Mouse (Mus musculus): ENCODE measurements around the gene Wdr46. TPM values are rescaled to one million over a fixed set of nuclear protein-coding genes. Genes with fewer than 3 reads are reported as not detected.
A peak's percentile ranks its signal among the peaks of the same experiment; 100 is the strongest.
"Not testable (repeated sequence)": the region's sequence is repeated elsewhere in the genome, so short reads cannot be mapped to it uniquely, and the experiment has no call there.

Gene Wdr46
- total RNA-seq (2014; fragmentation: Nextera tagmentation) = 75.2 and 76.4 TPM in 2 replicates
- 78.8 and 105 TPM in 2 replicates for total RNA-seq (2017)

- peak; percentile 84 for ATAC-seq (replicated peaks; ENCODE audit: low FRiP score, low TSS enrichment, poor library complexity, severe bottlenecking)
These were observed at the start of gene Wdr46, which contains the start of gene Pfdn6 for GRCm38 (mm10) chr17:33940206-33940805. Gene Wdr46, plus strand, starts transcription at chr17:33940660. Gene Pfdn6, minus strand, starts transcription at chr17:33940343.

DNA sequence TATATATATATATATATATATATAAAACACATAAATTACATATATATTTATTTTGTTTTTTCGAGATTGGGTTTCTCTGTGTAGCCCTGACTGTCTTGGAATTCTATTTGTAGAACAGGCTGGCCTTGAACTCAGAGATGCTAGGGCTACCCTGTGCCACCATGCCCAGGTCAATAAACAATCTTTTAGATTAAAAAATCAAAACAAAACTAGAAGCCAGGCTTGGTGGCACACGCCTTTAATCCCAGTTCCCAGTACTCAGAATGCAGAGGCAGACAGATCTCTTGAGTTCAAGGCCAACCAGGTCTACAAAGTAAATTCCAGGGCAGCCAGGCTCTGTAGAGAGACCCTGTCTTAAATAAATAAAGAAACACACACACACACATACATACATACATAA is 49.1 kb upstream of the Wdr46 start:
- ATAC-seq (replicated peaks; ENCODE audit: low FRiP score, low TSS enrichment, poor library complexity, severe bottlenecking) = no peak

DNA sequence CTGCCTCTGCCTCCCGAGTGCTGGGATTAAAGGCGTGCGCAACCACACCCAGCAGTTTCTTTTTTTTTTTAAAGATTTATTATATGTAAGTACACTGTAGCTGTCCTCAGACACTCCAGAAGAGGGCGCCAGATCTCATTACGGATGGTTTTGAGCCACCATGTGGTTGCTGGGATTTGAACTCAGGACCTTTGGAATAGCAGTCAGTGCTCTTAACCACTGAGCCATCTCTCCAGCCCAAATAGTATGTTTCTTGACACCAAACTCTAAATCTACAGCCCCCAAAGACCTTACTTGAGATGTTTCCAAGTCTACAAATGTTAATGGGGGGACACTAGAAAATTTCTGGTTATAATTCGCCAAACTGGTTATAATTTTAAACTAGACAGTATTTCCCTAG is 48.6 kb upstream of the Wdr46 start:
- not testable (repeated sequence) for ATAC-seq (replicated peaks; ENCODE audit: low FRiP score, low TSS enrichment, poor library complexity, severe bottlenecking)

DNA sequence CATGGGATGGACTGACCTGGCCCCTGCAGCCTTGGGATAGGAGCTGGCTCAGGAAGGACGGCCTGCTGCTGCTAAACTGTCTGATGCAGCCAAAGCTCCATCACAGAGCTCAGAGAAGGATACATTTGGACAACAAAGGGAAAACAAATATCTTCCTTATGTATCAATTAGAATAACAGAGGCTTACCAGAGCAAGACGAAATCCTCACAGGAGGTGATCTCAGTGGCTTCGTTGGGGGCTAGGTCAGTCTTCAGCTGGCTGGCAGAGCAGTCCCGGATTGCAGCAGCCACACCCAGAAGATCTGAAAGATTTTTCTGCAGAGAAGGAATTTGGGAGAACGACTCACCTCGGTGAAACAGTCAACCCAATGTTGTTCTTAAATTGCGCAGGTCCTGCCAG is 48.0 kb upstream of the Wdr46 start:
- ATAC-seq (replicated peaks; ENCODE audit: low FRiP score, low TSS enrichment, poor library complexity, severe bottlenecking) = no peak

DNA sequence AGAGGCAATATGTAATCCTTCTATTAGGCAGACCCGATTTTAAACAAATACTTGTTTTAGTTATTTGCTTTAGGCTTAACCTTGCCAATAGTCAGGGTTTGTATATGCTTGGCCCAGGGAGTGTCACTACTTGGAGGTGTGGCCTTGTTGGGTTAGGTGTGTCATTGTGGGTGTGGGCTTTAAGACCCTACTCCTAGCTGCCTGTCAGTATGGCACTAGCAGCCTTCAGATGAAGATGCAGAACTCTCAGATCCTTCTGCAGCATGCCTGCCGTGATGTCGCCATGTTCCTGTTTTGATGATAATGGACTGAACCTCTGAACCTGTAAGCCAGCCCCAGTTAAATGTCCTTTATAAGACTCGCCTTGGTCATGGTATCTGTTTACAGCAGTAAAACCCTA is 47.4 kb upstream of the Wdr46 start:
- ATAC-seq (replicated peaks; ENCODE audit: low FRiP score, low TSS enrichment, poor library complexity, severe bottlenecking) = not testable (repeated sequence)

DNA sequence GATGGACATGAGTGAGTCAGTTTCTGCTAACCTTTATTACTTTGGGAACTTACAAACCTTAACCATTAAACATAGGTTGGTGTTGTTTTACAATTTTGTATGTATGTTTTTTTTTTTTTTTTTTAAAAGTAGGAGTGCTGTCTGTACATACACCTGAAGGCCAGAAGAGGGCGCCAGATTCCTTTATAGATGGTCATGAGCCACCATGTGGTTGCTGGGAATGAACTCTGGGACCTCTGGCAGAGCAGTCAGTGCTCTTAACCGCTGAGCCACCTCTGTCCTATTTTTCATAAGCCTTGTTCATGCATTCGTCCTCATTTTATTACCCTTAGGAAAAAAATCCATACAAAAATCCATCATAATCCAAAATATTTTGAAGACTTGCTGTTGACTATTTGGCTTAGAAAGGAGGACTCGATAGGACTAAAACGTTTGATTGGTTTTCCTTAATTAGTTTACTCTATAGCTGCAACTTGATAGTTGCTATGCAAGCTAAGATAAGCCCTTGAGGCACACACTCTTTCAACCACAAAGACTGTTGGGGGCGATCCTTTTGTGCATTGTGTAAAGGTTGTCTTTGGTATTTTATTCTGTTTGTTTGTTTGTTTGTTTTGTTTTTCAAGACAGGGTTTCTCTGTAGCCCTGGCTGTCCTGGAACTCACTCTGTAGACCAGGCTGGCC is 43.2 kb upstream of the Wdr46 start:
- ATAC-seq (replicated peaks; ENCODE audit: low FRiP score, low TSS enrichment, poor library complexity, severe bottlenecking) = peak; percentile 61

GRCm38 (mm10) chr17:33898193-33898592 is 42.3 kb upstream of the Wdr46 start:
- not testable (repeated sequence) for ATAC-seq (replicated peaks; ENCODE audit: low FRiP score, low TSS enrichment, poor library complexity, severe bottlenecking)

DNA sequence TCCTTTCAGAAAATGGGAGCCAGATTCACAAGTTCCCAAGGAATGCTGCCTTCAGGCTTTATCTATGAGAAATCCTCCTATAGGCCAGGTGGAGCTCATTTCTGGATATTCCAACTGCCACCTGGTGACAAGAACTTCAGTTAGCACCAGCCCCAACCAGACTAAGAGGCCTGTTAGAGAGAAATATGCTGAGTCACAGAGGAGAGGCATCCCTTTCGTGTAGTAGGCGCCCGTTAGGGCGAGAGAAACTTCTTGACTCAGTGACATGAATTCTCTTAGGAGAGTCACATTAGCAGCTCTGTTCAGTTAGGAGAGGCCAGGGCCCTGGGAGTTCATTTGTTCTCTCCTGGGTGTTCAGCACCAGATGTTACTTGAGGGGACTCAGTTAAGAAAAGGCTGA is 40.8 kb upstream of the Wdr46 start:
- ATAC-seq (replicated peaks; ENCODE audit: low FRiP score, low TSS enrichment, poor library complexity, severe bottlenecking) = peak; percentile 68

DNA sequence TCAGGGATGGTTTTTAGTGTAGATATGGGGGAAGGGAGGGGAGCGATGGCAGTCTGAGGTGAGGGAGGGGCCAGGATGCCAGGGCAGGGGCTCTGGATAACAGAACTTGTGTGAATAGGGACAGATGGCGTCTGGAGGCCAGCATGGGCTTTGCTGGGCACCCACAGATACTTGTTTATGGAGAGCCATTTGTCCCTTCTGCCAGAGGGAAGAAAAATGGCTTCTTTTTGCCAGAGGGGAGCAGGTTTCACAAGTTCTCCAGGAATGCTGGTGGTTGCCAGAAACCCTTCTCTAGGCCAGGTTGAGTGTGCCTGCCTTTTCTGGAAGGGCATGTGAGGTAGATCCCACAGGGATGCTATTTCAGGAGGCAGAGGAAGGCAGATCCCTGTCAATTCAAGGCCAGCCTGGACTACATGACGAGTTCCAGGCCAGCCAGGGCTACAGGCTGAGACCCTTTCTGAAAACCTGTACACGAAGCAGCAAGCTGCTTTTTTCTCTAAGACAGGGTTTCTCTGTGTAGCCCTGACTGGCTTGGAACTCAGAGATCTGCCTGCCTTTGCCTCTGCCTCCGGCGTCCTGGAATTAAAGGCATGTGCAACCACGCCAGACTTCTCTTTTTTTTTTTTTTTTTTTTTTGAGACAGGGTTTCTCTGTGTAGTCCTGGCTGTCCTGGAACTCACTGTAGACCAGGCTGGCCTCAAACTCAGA is 40.0 kb upstream of the Wdr46 start:
- no peak for ATAC-seq (replicated peaks; ENCODE audit: low FRiP score, low TSS enrichment, poor library complexity, severe bottlenecking)

DNA sequence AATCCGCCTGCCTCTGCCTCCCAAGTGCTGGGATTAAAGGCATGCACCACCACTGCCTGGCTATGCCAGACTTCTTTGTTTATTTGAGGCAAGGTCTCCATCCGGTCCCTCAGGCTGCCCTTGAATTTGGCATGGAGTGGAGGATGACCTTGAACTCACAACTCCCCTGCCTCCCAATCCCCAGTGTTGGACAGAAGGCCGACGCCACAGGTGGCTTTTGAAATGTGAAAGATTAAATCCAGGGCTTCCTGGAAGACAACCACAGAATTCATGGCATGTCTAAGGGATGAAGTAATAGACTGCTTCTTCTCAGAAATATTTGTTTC is 39.5 kb upstream of the Wdr46 start:
- no peak for ATAC-seq (replicated peaks; ENCODE audit: low FRiP score, low TSS enrichment, poor library complexity, severe bottlenecking)

- no peak for ATAC-seq (replicated peaks; ENCODE audit: low FRiP score, low TSS enrichment, poor library complexity, severe bottlenecking)
These were observed 38.8 kb upstream of the Wdr46 start for GRCm38 (mm10) chr17:33901653-33902052.

DNA sequence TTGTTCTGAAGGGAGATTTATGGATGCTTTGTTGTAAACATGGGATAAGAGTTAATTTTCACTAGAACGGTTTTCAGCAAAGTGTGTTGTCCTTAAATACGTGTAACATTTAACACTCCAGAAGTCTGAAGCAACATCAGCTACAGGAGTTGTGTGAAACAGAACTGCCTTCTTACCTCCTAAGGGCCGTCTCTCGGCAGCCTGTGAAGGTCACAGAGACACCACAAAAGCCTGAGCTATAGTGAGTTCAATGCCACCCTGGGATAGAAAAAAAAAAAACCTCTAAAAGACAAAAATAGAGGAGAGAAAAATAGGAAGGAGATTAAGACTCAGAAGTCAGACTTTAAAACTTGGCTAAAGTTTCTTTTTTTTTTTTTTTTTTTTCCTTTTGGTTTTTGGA is 38.4 kb upstream of the Wdr46 start:
- no peak for ATAC-seq (replicated peaks; ENCODE audit: low FRiP score, low TSS enrichment, poor library complexity, severe bottlenecking)

DNA sequence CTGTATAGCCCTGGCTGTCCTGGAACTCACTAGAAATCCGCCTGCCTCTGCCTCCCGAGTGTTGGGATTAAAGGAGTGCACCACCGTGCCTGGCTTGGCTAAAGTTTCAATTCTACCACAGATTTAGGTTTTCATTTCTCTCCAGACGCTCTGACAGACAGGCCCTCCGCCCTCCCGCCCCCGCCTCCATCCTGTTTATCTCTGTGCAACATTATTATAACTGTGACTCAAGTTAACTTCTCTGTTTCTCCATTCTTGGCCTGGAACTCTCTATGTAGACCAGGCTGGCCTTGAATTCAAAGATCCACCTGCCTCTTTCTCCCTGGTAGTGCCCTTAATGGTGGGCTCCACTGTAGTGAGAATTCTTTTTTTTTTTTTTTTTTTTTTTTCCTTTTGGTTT is 38.0 kb upstream of the Wdr46 start:
- no peak for ATAC-seq (replicated peaks; ENCODE audit: low FRiP score, low TSS enrichment, poor library complexity, severe bottlenecking)

GRCm38 (mm10) chr17:33903911-33904651 is 36.4 kb upstream of the Wdr46 start:
- ATAC-seq (replicated peaks; ENCODE audit: low FRiP score, low TSS enrichment, poor library complexity, severe bottlenecking) = not testable (repeated sequence)

- ATAC-seq (replicated peaks; ENCODE audit: low FRiP score, low TSS enrichment, poor library complexity, severe bottlenecking) = not testable (repeated sequence)
These were observed 35.6 kb upstream of the Wdr46 start, which contains the start of gene Platr17 for GRCm38 (mm10) chr17:33904835-33905234. Gene Platr17, plus strand, starts transcription at chr17:33905135.

DNA sequence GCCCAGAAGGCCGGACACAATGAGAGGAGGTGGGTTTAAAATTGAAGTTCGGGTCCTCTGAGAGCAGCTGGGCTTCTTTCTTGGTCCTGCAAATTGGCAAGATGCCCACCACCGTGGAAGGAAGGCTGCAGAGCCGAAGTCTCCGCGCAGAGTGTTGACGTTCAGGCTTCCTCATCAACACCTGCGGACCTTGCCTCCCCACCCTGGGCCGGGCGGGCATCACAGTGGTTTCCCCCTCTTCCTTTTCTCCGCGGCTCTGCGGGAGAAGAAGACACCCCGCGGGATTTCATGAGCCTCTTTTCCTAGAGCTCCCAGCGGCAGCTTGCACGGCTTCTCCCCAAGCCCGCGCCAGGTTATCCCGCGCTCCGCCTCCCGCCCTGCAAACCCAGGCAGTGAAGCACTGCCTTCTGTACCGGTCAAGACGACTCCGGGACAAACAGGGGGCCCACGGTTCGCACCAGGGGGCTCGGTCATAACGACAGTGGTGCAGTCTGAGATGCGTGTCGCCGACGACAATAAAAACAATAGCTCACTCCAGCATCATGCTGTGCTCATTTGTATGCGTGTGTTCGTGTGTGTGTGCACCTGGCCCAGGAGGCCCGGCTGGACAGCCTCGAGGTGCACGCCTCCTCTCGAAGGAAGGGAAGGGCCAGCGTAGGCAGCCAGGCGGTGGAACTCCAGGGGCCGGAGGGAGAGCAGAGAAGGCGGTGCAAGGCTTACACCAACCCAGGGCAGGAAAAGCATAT is 32.0 kb upstream of the Wdr46 start:
- ATAC-seq (replicated peaks; ENCODE audit: low FRiP score, low TSS enrichment, poor library complexity, severe bottlenecking) = peak; percentile 3; the same call in 1 of the 2 replicates

- ATAC-seq (replicated peaks; ENCODE audit: low FRiP score, low TSS enrichment, poor library complexity, severe bottlenecking) = peak; percentile 92
These were observed 31.2 kb upstream of the Wdr46 start, which contains the start of gene Daxx for GRCm38 (mm10) chr17:33909077-33909868. Gene Daxx, plus strand, starts transcription at chr17:33909414.

GRCm38 (mm10) chr17:33909869-33910250 is 30.6 kb upstream of the Wdr46 start:
- peak; percentile 13 for ATAC-seq (replicated peaks; ENCODE audit: low FRiP score, low TSS enrichment, poor library complexity, severe bottlenecking)

All from megakaryocyte-erythroid progenitor cell, adult 5-6 weeks (primary cell).